Mouse (Mus musculus): ENCODE results near the gene H13.

- TF ChIP-seq CTCF (IDR thresholded peaks at IDR 0.05; ENCODE audit: extremely low read depth, insufficient read depth, insufficient read length, insufficient replicate concordance) = no peak
- no peak for TF ChIP-seq POLR2A (IDR thresholded peaks at IDR 0.05; ENCODE audit: low read depth, low read length)
Measured at GRCm38 (mm10) chr2:152704811-152705370, 35.6 kb downstream of the H13 start.

Data from spleen, adult 2 months (tissue).